Mouse (Mus musculus): ENCODE data around the gene Alg5.
A peak's percentile ranks its signal among the peaks of the same experiment; 100 is the strongest.
"Not testable (repeated sequence)": the region's sequence is repeated elsewhere in the genome, so short reads cannot be mapped to it uniquely, and the experiment has no call there.

Gene Alg5

DNA sequence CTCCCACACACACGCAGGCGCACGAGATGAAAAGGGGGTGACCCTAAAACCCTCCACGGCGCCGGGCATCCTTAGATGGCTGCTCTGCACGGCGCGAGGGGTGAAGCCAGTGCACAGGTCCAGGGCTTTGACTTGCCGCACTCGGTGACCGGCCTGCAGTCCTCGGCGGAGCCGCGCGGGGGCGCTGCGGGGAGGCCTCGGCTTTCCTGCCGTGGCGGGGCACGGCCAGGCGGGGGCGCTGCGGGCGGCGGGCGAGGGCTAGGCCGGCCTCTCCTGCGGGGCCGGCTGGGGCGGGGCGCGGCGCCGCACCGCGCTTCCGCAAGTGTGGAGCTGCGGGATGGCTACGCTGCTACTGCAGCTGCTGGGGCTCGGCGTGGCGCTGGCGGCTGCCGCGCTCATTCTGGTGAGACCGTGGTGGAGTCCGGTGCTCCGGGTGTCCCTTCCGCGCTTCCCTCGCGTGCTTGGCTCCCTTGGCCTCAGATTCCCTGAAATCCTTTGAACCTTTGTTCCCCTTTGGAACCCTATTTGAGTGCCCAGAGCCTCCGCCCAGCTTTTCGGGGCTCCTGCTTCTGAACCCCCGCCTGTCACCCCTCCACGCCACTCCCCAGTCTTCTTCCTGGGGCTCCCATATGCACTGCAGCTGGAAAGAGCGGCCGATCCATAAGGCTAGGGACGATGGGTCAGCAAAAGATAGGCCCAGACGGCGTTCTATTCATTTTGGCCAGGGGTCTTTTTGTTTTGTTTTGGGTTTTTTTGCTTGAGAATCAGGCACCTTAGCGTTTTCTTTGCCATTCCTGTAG, at the start of gene Alg5, which contains the start of gene Exosc8:
Gene Alg5, plus strand, starts transcription at position 293 of the 800 bp plus-strand sequence.
Gene Exosc8, minus strand, starts transcription at position 147 of the 800 bp plus-strand sequence.
- DNase-seq (ENCODE audit: low read depth) = no peak

DNA sequence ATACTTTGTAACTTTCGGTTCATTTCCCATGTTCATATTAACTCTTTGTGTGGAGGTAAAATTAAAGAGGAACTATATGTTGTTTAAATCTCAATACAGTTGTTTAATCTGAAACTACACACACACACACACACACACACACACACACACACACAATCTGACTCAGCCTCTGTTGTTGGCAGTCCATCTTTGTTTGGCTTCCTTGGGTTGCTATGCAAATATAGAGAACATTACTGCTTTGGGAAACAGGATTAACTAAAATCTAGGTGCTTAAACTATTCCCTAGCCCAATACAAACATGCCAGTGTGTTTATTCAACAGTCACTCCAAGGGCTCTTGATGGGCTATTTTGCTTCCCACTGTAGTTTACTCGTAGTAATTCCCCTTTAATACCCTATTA, 48.1 kb upstream of the Alg5 start:
- no peak for DNase-seq (ENCODE audit: low read depth)

DNA sequence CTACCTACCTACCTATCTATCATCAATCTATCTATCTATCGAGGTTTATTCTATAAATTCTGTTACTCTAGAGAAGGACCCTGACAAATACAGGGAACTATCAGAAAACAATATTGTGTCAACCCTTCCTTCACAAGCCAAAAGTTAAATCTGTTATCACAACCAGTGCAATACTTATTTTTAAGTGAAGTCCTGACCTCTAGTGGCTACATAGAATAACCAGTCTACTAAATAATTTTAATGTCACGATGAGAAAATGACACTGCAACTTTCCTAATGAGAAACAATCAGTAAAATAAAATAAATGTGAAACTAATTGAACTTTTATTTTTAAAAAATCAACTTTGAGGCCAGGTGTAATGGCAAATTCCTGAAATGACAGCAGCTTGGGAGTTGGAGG, 46.2 kb upstream of the Alg5 start:
- DNase-seq (ENCODE audit: low read depth) = peak; percentile 71

DNA sequence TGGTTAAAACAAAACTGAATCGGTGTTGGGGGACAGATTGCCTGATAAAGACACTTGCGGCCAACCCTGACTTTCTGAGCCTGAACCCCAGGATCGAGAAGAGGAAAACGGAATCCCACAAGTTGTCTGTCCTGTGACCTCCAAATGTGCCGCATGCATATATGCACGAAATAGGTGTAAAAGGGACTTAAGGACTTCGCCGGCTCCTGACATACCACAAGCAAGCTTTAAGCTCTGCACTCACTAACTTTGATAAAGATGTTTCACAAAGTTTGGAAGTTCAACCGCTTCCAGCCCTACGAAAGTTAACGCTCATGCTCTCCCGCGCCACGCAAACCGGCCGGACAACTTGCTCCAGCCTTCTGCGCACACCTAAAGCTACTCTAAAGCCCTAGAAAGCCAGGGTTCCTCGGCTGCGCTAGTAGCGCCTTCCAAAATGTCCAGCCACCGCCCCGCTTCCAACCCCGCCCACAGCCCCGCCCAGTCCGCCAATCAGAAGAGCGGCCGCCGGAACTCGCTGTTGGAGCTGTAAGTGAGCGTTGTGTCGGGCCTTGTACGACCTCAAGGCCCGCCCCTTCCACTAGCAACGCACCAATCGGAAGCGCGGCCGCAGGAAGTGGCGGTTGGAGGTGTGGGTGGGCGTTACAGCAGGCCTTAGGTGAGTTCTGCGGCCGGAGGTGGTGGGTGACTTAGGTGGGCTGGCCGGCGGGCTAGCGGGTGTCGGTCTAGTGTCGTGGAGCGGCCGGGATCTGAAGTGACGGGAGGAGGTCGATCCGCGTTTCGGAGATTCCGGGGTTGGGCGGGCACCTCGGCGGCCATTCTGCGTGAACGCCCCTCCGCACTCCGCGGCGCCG, 42.9 kb upstream of the Alg5 start, which contains the start of gene Supt20:
Gene Supt20, plus strand, starts transcription at position 606 of the 854 bp plus-strand sequence.
- peak; percentile 97 for DNase-seq (ENCODE audit: low read depth)

DNA sequence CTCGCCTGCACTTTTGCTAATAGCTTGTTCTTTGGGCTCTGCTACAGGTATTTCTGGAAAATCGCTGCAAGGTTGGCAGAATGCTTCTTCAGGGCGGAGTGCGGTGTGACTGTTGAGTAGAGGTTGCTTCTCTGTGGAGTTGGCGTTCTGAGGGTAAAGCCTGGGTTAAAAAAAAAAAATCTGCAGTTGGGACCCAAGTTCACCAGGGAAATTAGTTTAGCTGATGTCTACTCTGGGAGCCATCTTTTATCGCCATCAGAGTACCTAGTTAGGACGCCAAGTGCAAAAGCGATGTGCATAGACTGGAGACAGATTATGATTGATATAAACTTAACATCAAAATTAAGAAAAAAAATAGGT, 42.3 kb upstream of the Alg5 start:
- peak; percentile 79 for DNase-seq (ENCODE audit: low read depth)

DNA sequence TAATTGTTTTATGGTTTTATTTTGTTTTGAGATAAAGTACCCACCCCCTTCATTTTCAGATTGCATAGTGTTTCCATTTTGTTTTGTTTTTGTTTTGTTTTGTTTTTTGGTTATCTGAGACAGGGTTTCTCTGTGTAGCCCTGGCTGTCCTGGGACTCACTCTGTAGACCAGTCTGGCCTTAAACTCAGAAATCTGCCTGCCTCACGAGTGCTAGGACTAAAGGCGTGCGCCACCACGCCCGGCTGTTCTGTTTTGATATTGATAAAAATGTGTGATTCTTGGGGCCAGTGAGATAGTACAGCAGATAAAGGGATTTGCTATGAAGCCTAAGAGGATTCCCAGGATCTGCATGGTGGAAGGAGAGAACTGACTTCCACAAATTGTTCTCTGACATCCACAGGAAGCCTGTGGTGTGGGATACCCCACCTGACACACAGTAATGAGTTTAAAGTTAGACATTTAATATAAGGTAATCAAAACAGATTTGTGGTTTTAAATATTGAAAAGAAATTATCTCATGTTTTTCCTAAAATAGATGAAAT, 35.5 kb upstream of the Alg5 start:
- DNase-seq (ENCODE audit: low read depth) = no peak

DNA sequence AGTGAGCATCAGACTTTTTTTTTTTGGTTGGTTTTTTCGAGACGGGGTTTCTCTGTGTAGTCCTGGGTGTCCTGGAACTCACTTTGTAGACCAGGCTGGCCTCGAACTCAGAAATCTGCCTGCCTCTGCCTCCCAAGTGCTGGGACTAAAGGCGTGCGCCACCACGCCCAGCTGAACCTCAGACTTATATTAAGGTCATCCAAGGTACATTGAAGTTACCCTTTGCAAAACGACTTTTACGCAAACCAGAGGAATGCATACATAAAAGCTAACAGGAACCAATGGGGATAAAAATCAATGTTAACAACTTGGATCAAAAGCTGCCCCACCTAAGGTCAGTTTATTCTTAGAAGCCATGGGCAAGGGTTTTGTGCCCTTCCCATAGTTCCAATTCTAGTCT, 31.2 kb upstream of the Alg5 start:
- not testable (repeated sequence) for DNase-seq (ENCODE audit: low read depth)

DNA sequence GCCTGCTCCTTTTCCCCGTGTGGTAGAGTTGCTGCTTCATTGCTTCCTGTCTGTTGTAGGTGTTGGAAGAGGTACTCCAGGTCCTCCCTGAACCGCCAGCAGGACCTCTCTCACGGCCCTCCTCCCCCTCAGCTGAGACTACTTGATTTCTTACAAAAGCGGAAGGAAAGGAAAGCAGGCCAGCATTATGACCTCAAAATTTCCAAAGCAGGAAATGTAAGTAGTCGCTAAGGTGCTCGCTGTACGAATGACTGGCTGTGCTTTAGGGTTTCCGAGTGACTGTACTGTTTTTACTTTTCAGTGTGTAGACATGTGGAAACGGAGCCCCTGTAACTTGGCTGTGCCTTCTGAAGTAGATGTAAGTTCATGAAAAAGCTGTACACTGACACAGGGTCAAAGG, 26.4 kb upstream of the Alg5 start:
- peak; percentile 60 for DNase-seq (ENCODE audit: low read depth)

DNA sequence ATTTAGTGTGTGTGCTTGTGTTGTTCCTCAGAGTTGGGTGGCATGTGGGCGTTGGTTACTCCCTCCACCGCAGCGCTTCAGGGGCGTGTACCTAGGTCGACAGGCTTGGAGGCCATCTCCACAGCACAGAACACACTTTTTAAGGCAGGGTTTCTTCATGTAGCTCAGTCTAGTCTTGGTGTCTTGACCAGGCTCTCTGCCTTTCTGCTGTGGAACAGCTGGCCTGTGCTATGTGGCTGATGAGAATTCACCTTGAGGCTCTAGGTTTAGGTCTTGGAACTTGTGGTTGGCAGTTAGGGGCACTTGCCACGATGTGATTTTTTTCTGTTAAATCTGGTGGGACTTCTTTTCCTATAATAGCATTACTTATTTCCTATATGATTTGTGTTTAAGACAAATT, 21.1 kb upstream of the Alg5 start, which contains the start of gene Gm21958:
Gene Gm21958, minus strand, starts transcription at position 101 of the 400 bp plus-strand sequence.
- DNase-seq (ENCODE audit: low read depth) = no peak

DNA sequence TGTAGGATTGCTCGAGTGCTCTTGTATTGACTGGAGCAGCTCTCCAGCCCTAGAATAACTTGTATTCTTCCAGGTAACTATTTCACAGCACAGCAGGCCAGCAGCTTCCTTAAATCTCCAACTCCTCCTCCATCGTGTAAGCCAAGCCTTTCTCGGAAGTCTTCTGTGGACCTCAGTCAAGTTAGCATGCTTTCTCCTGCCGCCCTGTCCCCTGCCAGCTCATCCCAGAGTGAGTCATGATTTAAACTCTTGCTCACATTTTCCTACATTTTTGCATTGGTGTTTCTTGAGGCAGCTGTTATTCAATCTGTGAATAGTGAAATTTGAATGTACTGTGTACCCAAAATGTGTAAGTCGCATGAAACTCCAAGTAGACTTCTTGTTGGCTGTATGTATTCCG, 19.9 kb upstream of the Alg5 start:
- peak; percentile 25 for DNase-seq (ENCODE audit: low read depth)

DNA sequence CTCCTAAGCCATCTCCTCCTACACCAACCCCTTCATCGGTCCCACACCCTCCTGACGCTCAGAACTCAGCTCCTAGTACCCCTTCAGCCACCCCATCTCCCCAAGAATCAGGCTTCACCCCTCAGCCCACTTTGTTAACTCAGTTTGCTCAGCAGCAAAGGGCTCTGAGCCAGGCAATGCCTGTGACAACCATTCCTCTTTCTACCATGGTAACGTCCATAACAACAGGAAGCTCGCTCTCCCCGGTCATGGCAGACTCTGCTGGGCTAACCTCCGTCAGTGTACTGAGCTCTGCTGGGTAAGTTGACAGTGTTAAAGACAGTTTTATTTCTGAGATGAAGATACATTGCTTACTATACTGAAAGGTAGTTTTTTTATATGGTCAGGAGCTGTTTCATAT, 18.0 kb upstream of the Alg5 start:
- DNase-seq (ENCODE audit: low read depth) = no peak

DNA sequence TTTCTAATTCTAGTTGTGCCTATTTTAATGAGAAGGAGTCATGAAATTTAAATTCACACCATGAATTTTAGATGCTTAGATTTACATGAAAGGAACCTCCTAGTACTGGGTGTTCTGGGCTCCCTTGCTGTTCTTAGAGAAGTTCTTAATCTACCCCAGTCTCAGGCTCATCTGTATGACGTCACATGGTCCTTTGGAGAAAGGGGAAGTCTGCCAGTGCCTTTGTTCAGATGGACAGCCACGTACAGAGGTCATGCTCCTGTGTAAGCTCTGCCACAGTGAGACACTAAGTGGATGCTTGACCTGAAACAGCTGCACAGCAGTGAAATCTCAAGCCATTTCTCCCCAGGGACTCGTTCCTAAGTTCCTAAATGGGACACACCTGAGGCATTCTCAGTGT, 16.4 kb upstream of the Alg5 start:
- DNase-seq (ENCODE audit: low read depth) = peak; percentile 65

DNA sequence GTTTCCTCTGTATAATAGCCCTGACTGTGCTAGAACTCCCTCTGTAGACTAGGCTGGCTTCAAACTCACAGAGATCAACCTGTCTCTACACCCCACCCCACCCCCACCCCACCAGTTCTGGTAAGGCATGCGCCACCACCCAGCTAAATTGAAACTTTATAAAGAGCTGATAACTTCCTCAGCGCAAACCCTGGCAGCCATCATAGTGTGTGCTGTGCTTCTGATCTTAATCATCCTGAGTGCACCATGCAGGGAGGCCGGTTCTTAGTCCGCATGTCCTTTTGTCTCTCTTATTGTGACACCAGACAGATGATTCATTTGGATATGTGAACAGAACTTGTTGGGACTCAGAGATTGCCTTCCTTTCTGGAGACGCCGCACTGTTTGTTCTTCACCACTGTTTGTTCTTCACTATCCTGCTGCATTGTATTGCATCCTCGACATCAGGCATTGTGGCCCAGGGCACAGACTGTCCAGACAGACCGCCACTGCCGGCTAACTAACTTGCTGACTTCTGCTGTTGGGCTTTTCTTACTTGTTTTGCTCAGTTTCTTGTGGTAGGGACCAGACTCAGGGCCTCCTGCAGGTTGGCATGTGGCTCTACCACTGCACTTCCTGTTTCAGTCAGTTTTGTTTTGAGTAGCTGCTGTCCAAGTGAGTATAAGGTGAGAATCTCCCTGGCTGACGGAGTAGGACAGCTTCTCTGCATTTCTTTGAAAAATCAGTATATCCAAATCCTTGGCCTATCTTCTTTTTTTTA, 11.4 kb upstream of the Alg5 start:
- DNase-seq (ENCODE audit: low read depth) = peak; percentile 49

DNA sequence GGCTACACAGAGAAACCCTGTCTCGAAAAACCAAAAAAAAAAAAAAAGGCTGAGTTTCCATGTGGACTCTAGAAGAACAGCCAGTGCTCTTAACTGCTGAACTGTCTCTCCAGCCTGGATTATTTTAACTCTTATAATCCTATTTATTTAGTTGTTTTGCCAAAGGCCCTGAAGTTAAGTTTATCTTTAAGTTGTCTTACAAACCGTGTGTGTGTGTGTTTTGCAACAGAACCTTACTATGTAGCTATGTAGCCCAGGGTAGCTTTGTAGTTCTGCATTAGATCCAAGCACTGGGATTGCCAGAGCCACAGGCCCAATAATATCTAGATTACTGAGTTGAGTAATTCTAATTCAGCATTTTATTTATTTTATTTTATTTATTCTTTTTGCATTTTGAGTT, 10.0 kb upstream of the Alg5 start:
- DNase-seq (ENCODE audit: low read depth) = no peak

DNA sequence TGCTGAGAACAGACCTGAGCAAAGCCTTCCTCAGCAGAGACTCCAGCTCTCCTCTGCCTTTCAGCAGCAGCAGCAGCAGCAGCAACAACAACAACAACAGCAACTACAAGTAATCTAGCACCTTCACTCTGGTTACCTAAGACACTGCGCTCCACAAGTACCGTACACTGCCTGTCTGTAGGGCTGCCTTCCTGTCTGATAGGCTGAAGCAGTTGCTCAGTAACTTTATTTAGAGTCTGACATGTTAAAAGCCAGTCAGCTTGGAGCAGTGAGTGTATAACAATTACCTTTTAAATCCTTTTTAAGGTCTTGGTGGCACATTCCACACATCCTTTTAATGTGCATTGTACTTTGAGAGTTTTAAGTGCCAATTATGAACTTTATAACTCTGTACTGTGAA, 7.8 kb upstream of the Alg5 start:
- no peak for DNase-seq (ENCODE audit: low read depth)

DNA sequence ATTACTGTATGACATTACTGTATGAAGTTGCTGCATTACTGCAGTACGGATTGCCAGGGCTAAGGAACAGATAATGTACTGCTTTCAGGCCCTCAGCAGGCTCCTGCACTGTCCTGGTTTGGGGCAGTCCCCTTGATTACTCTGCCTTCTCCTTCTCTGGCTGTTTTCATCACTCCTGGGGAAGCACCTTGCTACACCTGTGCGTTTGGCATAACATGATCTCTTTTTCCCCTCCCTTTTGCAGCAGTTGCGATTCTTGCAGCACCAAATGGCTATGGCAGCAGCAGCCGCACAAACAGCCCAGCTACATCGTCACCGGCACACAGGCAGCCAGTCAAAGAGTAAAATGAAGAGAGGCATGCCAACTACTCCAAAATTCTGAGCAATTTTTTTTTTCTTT, 7.2 kb upstream of the Alg5 start:
- no peak for DNase-seq (ENCODE audit: low read depth)

DNA sequence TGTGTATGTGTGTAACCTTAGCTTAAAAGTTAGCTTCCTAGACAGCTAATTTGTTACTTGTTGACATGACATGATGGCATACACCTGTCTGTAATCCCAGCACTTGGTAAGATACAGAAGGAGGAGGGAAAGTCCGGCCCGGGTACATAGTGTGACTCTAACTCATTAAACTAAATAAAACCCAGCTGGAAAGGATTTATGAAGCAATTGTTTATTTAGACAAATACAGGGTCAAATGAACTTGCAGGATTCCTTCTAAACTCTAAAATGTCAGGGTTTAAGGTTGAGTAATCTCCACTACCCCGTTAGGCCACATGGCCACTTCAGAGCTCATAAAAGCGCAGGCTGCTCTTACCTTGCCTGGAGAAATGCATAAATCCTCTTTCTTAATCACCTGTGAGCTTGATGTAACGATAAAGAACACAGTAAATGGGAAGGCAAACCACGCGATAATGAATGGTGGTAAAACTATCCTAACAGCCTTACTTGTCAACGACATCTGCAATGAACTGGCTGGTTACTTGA, 3.7 kb upstream of the Alg5 start:
- DNase-seq (ENCODE audit: low read depth) = no peak

DNA sequence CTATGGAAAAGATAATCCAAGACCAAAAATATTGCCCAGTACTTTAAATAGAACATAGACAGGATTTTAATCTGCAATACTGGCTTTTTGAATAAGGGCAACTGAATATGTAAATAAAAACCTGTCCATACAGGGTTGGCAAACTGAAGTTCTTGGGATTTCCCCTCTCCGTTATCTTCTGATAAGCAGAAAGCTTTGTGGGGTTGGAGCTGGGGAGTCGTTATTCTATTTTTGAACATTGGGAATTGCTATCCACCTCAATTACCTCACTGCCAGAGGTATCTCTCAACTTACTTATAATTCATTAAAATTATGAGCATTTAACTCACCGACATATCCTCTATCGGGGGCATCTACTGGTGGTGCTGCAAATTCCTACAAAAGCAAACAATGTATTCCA, 3.0 kb upstream of the Alg5 start:
- no peak for DNase-seq (ENCODE audit: low read depth)

DNA sequence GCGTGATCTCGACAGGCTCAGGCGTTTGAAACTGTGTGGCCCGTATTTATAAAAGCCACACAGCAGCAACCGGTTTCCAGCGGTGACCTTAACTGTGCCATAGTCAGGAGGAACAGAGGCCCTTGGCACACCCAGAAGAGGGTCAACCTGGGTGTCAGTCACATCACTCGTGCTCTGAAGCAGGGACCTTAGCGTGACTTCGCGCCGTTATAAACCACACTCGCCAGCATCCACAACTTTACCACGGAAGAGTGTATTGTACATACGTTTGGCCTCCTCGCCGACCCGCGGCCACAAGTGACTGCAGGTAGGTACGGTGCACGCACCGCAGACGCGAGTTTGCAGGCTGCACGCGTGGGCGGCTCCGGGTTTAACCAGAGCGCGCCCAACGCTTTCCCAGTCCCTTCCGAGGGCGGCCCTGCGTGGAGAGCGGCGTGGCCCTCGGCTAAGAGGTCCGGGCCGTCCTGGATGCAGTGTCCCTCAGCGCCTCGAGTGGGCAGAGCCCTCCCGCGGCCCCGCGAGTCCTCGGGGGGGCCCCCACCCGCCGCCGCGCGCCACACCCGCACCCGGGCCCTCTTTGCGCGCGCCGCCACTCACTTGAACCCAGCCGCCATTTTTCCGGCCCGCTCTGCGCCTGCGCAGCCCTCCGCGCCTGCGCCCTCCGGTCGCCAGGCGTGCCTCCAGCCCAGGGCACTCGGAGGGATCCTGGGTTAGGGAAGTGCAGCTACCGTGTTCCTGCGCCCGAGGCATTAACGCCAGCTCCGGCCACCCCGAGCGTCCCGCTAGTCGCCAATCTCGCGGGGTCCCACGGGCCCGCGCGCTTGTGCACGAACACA, 710 bp upstream of the Alg5 start:
- peak; percentile 86 for DNase-seq (ENCODE audit: low read depth)

DNA sequence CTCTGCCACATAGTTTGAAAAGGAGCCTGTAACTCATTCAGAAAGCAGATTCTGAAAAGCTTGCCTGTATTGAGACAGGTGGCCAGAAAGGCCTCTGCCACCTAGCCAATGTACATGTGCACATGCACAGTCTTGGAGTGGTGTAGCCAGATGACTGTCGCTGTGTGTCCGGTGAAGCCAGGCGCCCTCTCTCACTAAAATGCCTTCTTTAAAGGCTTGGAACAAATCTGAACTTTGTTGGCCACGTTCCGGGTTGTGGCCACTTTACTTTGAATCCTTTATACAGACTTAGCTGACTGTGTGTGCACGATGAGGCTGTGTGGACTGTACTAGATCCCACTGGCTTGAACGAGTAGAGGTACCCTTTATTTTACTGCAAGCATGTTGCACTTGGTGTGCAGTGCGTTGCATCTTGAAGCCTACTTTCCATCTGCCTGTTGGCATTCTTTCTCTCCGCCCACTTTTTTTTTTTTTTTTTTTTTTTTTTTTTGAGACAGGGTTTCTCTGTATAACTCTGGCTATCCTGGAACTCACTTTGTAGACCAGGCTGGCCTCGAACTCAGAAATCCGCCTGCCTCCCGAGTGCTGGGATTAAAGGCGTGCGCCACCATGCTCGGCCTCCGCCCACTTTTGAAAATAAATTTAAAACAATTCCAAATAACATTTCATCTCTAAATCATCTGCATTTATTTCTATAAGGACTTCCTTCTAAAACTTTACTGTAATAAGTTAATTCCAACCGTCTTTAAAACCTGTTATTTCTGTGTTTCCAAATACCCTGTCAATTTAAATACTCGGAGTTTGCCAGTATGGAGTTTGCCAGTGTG, 975 bp downstream of the Alg5 start:
- DNase-seq (ENCODE audit: low read depth) = peak; percentile 64

All from 416B (cell line).